Mouse (Mus musculus) adipocyte (in vitro differentiated cells): ENCODE data around the gene Nkain2.

ENCODE experiments used
- DNase-seq: peaks from one replicate; pipeline ENCODE4 v3.0.0-alpha.2; 2016; ENCODE audit warnings: low spot score

The Nkain2 gene

GRCm38 (mm10) chr10:32052546-32053295, 837.5 kb downstream of the Nkain2 start:
- no peak for DNase-seq

- DNase-seq: no peak
Measured at GRCm38 (mm10) chr10:32052045-32052444, 838.2 kb downstream of the Nkain2 start.

DNA sequence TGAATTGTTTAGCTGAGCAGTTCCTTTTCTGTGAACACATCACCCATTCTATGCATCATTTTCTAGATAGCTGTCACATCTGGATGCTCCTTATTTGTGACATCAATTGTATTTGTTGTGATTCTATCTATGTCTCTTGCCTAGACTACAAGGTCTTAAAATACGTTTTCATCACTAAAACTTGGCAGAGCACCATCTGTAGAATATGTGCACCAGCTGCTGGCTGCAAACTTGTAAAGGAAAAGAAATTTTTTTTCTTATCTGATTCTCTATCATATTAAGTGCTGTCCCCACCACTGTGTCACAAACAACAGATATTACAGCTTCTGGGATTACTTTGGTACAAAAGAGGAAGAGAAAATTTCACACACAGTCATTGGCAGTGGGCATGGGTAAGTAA, 860.3 kb downstream of the Nkain2 start:
- no peak for DNase-seq

GRCm38 (mm10) chr10:32018385-32018784, 871.9 kb downstream of the Nkain2 start:
- no peak for DNase-seq

DNA sequence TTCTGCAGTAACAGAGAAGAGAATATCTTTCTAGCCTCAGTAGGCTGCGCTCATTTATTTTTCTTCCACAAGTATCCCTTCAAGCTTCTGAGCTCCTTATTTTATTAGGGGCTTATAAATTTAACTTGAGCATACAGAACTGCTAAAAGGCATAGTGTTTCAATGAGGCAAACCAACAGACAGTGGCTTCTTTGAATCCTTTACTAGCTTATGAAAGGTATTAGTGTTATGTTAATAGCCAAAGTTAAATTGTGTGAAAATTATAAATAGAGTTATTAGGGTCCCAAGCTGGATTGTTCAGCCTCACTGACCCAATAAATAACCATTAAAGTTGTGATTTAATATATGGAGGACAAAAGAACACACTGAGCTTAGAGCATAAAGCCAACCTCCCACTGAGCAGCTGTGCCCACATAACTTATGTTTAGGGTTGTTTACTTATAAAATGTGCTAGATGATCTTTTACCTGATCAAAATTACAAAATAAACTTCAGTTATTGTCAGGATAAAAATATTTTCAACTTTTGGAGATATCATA, 889.0 kb downstream of the Nkain2 start:
- no peak for DNase-seq

GRCm38 (mm10) chr10:31993205-31993604, 897.1 kb downstream of the Nkain2 start:
- no peak for DNase-seq

- DNase-seq: no peak
Measured at GRCm38 (mm10) chr10:31978387-31978786, 911.9 kb downstream of the Nkain2 start.

DNA sequence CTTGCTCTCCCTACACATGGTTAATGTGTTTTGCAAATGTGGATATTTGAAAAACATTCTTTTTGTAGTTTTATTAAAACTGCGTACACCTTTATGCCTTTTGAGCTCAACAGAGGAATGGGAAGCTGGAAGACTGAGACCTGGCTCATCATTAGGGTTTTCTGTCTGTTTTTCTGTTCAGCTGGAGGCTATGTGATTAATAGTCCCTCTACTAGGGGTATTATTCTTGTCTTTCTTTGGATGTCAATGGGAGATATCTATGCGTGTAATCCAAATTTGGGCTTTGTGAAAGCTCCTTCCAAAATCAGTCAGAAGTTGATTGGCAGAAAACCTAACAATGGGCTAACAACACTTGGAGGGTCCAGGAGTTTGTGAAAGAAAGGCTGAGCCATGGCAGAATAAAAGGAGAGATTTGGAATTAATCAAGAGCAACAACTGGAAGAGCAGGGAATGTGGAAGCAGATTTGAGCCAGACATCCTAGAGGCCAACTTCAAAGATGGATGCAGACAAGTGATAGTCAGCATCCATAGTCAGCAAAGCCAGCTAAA, 943.0 kb downstream of the Nkain2 start:
- no peak for DNase-seq

DNA sequence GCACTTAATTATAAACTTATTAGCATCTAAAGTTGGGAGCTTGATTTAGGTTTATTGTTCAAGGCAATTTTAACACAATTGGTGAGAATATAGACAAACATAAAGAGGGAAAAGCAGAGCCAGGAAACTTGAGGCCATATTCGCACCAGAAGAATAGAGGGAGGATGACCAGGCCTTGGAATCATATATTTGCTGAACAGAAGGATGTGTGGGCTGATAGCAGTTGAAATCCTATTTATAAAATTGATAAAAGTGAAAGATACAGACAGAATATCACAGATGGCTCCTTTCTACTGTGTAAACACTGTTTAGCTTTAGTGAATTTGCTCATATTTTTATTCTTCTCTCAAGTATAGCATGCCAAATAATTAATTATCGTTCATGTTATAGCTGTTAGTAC, 958.3 kb downstream of the Nkain2 start:
- no peak for DNase-seq

- no peak for DNase-seq
Measured at GRCm38 (mm10) chr10:31927657-31928056, 962.6 kb downstream of the Nkain2 start.

GRCm38 (mm10) chr10:31920901-31921300, 969.4 kb downstream of the Nkain2 start:
- peak; percentile 46 for DNase-seq

DNA sequence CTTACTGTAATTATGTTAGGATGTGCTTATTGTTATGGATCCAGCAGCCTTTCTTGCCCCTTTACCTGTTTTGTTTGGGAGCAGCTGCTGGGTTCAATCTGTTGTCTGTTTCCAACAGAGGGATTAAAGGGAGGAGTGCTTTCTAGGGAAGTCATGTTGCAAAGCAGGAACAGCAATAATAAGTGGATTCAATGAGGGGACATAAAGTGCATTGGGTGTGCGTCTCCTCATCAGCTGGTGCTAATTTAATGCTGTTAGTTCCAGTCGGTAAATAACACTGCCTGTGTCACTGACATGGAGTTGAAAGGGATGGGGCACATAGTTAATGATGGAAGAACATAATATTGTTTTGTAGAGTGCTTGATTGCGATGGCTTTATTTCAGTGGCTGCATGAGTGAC, 982.8 kb downstream of the Nkain2 start:
- DNase-seq: no peak

GRCm38 (mm10) chr10:31899501-31899900, 990.8 kb downstream of the Nkain2 start:
- DNase-seq: no peak

- DNase-seq: no peak
Measured at GRCm38 (mm10) chr10:31873323-31873895, 1016.9 kb downstream of the Nkain2 start.

- no peak for DNase-seq
Measured at GRCm38 (mm10) chr10:31868275-31868674, 1022.0 kb downstream of the Nkain2 start.

- no peak for DNase-seq
Measured at GRCm38 (mm10) chr10:31827041-31827440, 1063.2 kb downstream of the Nkain2 start.

DNA sequence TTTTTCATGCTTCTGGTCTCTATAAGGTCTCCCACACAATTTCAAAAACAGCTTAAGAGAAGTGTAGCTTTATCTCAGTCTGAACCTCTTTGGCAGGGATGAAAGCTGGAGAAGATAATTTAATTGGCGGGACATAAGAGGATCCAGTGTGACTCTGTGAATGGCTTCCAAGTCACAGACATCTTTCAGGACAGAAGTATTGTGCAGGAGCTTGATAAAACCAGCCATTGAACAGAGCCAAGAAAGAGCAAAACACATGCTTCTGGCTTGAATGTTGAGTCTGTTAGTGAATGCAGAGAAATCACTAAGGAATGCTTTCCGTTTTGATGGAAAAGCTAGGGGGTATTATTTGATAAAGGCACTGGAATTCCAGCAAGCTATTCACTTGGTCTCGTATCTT, 1077.7 kb downstream of the Nkain2 start:
- no peak for DNase-seq

DNA sequence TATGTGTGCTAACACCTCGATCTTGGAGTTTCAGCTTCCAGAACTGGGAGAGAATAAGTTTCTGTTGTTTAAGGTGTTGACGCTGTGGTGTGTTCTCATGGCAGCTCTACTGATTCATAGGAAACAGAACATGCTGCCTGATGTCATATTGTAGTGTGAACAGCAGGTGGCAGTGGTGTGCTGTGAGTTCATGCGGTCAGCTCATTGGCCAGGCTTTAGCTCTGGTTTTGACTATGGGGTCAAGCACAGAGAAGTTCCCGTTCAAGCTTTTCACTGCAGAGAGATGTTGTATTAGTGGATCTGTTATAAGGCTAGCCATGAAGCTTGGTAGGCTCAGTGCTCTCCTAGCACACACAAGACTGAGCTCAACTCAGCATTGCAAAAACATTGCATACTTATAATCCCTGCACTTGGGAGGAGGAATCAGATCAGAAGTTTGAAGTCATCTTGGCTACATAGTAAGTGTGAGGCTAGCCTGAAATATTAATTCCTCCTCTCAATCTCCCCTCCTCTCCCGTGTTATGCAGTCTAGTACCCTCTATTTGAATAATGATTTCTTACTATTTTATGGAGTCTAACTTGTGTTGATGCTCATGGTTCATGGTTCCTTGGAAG, 1147.7 kb downstream of the Nkain2 start:
- peak; percentile 73 for DNase-seq

DNA sequence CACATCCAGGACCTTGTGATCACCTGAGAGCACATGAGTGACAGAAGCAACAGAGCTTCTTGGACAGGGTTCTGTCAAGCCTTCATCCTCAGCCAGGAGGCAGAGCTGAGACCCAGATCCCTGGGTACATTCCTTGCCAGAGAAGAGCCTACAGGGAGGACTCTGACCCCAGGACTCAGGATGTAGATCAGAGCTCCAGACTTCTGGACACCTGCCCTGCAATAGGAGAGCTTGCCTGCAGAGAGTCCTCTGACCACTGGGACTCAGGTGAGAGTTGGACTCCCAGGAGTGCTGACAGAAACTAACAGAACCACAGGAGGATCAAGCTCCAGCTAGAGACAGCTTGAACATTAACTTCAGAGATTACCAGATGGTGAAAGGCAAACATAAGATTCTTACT, 1162.2 kb downstream of the Nkain2 start:
- no peak for DNase-seq

- DNase-seq: no peak
Measured at GRCm38 (mm10) chr10:31647270-31647669, 1243.0 kb downstream of the Nkain2 start.

DNA sequence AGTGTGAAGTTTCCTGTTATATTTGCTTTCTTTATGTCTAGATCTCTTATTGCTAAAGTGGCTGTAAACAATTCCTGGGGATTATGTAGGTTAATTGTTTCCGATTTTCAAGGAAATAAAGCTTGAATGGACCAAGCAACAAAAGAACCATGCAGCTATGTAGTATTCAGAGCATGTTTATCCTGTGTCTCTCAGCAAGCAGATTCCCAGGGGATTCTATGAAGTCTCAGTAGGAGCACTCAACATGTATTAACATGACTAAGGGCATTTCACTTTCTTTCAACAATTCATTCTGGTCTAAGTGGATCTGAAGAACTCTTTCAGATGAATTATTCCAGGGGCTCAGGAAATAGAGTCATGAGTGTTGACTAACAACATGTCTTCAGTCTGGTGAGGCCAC, 1244.2 kb downstream of the Nkain2 start:
- DNase-seq: no peak
